Mouse (Mus musculus) thymus, postnatal 25 days (tissue): ENCODE data around the gene Pde4dip.

Source experiments
- DNase-seq: peaks from one replicate; pipeline ENCODE4 v3.0.0; 2022

Pde4dip gene

GRCm38 (mm10) chr3:97797371-97797770 is 91.1 kb downstream of the Pde4dip start:
- no peak for DNase-seq

GRCm38 (mm10) chr3:97793995-97794394 is 94.5 kb downstream of the Pde4dip start:
- no peak for DNase-seq

GRCm38 (mm10) chr3:97790150-97790549 is 98.4 kb downstream of the Pde4dip start:
- no peak for DNase-seq

- DNase-seq, result no peak
Observed at GRCm38 (mm10) chr3:97789317-97789716, 99.2 kb downstream of the Pde4dip start.

- DNase-seq, result no peak
Observed at GRCm38 (mm10) chr3:97776195-97776594, 112.3 kb downstream of the Pde4dip start.

GRCm38 (mm10) chr3:97775742-97776141 is 112.8 kb downstream of the Pde4dip start:
- DNase-seq, result no peak

GRCm38 (mm10) chr3:97774861-97775260 is 113.6 kb downstream of the Pde4dip start:
- no peak for DNase-seq

GRCm38 (mm10) chr3:97767771-97768762 is 120.4 kb downstream of the Pde4dip start:
- peak; percentile 90 for DNase-seq

GRCm38 (mm10) chr3:97767041-97767770 is 121.3 kb downstream of the Pde4dip start:
- DNase-seq, result peak; percentile 39

- DNase-seq, result no peak
Observed at GRCm38 (mm10) chr3:97766459-97766858, 122.0 kb downstream of the Pde4dip start.

- DNase-seq, result no peak
Observed at GRCm38 (mm10) chr3:97764152-97764551, 124.4 kb downstream of the Pde4dip start.

- DNase-seq, result no peak
Observed at GRCm38 (mm10) chr3:97761951-97762350, 126.6 kb downstream of the Pde4dip start.

- no peak for DNase-seq
Observed at GRCm38 (mm10) chr3:97761168-97761567, 127.3 kb downstream of the Pde4dip start.

- DNase-seq, result no peak
Observed at GRCm38 (mm10) chr3:97759846-97760245, 128.7 kb downstream of the Pde4dip start.

- DNase-seq, result no peak
Observed at GRCm38 (mm10) chr3:97757501-97757900, 131.0 kb downstream of the Pde4dip start.

GRCm38 (mm10) chr3:97756283-97757074 is 132.0 kb downstream of the Pde4dip start:
- DNase-seq, result no peak

- no peak for DNase-seq
Observed at GRCm38 (mm10) chr3:97755411-97755810, 133.1 kb downstream of the Pde4dip start.

- no peak for DNase-seq
Observed at GRCm38 (mm10) chr3:97752901-97753300, 135.6 kb downstream of the Pde4dip start.

GRCm38 (mm10) chr3:97751566-97751965 is 136.9 kb downstream of the Pde4dip start:
- no peak for DNase-seq

GRCm38 (mm10) chr3:97748789-97749188 is 139.7 kb downstream of the Pde4dip start:
- DNase-seq, result no peak

- DNase-seq, result no peak
Observed at GRCm38 (mm10) chr3:97742841-97743240, 145.7 kb downstream of the Pde4dip start.

- no peak for DNase-seq
Observed at GRCm38 (mm10) chr3:97735575-97735974, 152.9 kb downstream of the Pde4dip start.

GRCm38 (mm10) chr3:97734259-97734658 is 154.2 kb downstream of the Pde4dip start:
- peak; percentile 8 for DNase-seq
